Mouse (Mus musculus) monocyte, adult 2 months (primary cell): Measurements from ENCODE around the gene Tom1l1.

Source experiments
- DNase-seq, 2 experiments: peaks; one replicate each; pipeline ENCODE4 v3.0.0; 2022; ENCODE audit warnings: low spot score in 2 of 2, low read depth in 1 of 2

The Tom1l1 gene

GRCm38 (mm10) chr11:90622500-90622899, 65.7 kb downstream of the Tom1l1 start:
- no peak for DNase-seq

DNA sequence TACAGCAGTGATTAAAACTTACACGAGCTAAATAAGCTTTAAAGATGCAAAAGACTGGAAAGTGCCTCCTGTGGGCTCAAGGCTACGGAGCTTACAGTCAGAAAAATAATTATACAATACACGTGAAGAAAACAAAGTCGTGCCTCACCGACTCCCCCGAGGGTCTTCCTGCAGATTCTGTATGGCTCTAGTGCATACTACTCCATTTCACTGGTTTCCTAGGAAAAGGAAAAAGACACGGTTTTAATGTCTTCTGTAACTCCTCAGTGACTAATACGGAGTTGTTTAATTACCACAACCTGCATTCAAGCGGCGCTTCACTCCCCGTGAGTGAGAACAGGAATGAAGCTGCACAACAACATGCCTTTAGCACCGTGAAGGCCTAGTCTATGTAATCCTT, 66.1 kb downstream of the Tom1l1 start:
- DNase-seq: no peak

DNA sequence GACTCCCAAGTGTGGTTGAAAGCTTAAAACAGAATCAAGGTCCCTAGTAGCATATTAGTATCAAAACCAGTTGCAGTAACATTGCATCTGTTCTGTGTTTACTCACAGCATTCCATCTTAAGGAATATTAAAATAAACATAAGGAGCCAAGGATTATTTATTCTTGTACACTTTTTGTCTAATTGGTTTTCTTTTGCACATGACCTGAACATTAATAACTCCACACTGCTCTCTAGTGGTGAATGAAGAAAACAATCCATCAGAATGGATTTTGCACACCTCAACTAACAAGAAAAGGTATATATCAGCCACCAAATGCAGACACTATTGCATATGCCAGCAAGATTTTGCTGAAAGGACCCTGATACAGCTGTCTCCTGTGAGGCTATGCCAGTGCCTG, 71.7 kb downstream of the Tom1l1 start:
- no peak for DNase-seq

DNA sequence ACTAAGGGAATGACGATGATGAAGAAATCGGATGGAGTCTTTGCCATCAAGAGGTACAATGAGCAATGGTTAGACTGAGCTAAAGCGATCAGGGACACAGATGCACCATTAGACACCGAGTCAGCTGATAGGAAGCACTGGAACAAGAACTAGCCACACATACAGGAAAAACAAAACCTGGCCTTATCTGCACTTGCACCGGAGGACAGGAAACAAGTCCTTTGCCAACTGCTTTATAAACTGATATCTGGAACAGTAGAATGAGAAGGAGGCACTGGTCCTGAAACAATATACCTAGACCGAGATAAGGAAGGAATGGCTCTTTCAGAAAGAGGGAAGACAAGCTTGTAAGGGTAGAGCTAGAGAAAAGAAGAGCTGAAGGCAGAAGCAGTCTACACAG, 73.4 kb downstream of the Tom1l1 start:
- DNase-seq: no peak

DNA sequence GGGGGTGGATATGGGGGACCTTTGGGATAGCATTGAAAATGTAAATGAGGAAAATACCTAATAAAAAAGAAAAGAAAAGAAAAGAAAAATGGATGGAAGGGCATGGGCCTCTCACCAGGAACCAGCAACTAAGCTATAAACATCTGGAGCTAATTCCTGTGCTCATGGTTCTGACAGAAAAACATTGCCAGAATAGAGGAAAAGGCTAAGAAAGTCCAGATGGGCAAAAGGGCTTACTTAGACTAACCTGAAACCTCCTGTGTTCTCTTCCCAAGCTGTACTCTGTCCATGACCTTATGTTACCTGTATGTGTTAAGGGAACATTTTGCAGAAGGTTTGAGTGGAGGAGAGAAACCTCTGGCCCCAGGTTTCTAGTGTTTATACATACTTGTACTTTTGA, 76.0 kb downstream of the Tom1l1 start:
- no peak for DNase-seq

DNA sequence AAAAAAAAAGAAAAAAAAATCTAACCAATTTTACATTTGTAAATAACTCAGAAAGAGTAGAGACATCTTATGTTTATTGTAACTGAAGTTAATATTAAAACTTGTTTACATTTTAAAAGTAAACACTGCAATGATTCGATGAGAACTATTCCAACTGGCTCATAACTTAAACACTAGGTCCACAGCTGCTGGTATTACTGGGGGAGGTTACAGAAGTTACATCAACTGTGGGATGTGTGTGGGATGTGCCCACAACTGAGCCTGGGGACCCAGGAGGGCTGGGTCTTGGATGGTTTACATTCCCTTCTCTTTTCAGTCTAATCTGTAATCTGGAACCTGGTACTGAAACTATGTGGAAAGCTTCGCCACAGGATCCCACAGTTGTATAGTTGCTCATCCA, 85.1 kb downstream of the Tom1l1 start:
- DNase-seq: no peak

DNA sequence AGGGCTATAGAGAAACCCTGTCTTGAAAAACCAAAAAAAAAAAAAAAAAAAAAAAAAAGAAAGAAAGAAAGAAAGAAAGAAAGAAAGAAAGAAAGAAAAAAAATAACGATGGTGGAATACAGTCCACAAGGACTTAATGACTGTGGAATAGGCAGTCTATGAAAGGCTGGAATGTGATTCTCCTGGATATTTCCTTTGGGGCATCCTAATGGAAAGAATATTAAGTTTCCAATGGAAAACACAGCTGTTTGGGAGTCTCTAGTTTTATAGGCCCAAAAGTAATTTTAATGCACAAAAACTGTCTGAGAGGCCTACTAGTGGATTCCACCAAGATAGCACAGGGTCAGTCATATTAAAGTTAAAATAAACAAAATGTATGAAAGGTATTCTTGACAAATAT, 92.3 kb downstream of the Tom1l1 start:
- DNase-seq: no peak
